Mouse (Mus musculus) kidney, postnatal 0 days (tissue): ENCODE measurements around the gene Spem1. TPM values are rescaled to one million over a fixed set of nuclear protein-coding genes. Genes with fewer than 3 reads are reported as not detected.

Experiments used
- ATAC-seq: fragments of 200-750 bp; cut with Nextera tagmentation; replicated peaks from 2 replicates; pipeline ENCODE4 v1.8.0; 2017; ENCODE audit warnings: low read depth, moderate number of reproducible peaks, moderate TSS enrichment, moderate library complexity; ENCODE audit not compliant: low FRiP score
- DNase-seq: peaks from one replicate; pipeline ENCODE4 v3.0.0-alpha.2; 2016; ENCODE audit warnings: low spot score
- H3K27ac ChIP-seq: fragments of 300-500 bp; sonication (generic); 2 replicates; pipeline ENCODE4 v1.5.1; 2014; ENCODE audit warnings: mild to moderate bottlenecking
- H3K27me3 ChIP-seq: fragments of 300-500 bp; sonication (generic); 2 replicates; pipeline ENCODE4 v1.6.1; 2014; ENCODE audit warnings: low read length, mixed read lengths; ENCODE audit not compliant: insufficient read depth
- H3K36me3 ChIP-seq: fragments of 300-500 bp; sonication (generic); 2 replicates; pipeline ENCODE4 v1.6.1; 2014; ENCODE audit warnings: low read length, mixed read lengths; ENCODE audit not compliant: insufficient read depth
- H3K4me1 ChIP-seq: fragments of 300-500 bp; sonication (generic); replicated peaks from 2 replicates; pipeline ENCODE4 v1.6.1; 2014; ENCODE audit warnings: antibody characterized with exemption, low read length, mixed read lengths; ENCODE audit not compliant: insufficient read depth
- H3K4me2 ChIP-seq: fragments of 300-500 bp; sonication (generic); 2 replicates; pipeline ENCODE4 v1.6.1; 2014; ENCODE audit warnings: mild to moderate bottlenecking, low read length, moderate library complexity, mixed read lengths
- H3K4me3 ChIP-seq: fragments of 300-500 bp; sonication (generic); replicated peaks from 2 replicates; pipeline ENCODE4 v1.5.1; 2014; ENCODE audit warnings: low read depth, low read length
- H3K9ac ChIP-seq: fragments of 300-500 bp; sonication (generic); 2 replicates; pipeline ENCODE4 v1.6.1; 2014; ENCODE audit warnings: low read depth, low read length
- H3K9me3 ChIP-seq: fragments of 300-500 bp; sonication (generic); replicated peaks from 2 replicates; pipeline ENCODE4 v1.6.1; 2016; ENCODE audit warnings: low read length, inconsistent platforms, mixed read lengths
- CTCF ChIP-seq: IDR thresholded peaks from 2 replicates; pipeline ENCODE4 v1.5.1; 2016; ENCODE audit warnings: antibody characterized with exemption, low read depth, mild to moderate bottlenecking, moderate library complexity
- WGBS: fragments of 180-500 bp; shearing (Covaris S2); extraction: QIAGEN DNeasy Blood & Tissue Kit; methylation state at CpG from one replicate; pipeline ENCODE4 v1.1.7; 2014; 5-methylcytosine and 5-hydroxymethylcytosine counted together
- polyA plus RNA-seq: library from polyadenylated mRNA; unstranded; fragments of >200 nt; fragmentation: Nextera tagmentation; extraction: Ambion mirVana; gene quantifications from 2 replicates; pipeline ENCODE4 v1.2.1, GENCODE M21; 2015

Gene Spem1
- polyA plus RNA-seq, 1 experiment from 2014 or later = not detected

DNA sequence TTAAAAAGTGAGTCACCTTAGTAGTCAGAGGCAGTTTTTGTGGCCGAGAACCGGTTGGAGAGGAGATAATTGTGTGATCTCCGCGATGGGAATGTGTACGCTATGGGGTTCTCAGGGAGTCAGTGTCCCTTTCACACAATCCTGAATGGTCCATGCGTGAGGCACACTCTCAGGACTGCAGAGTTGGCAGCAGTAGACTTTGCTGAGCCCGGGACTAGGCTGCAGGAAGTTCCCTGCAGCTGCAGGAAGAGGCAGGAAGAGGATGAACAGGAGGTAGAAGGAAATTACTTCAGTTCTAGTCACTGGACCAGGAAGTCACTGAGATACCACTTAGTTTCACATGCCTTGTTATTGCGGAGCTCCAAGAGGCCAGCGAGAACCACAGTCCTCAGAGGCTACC, 27.1 kb upstream of the Spem1 start:
- H3K4me1 ChIP-seq = peaks cover 9% of the 10 kb centered on the region; the same call in 1 of the 2 replicates
- no peak overlapping the region for H3K4me2 ChIP-seq
- DNase-seq = no peak
- H3K27ac ChIP-seq = no peak overlapping the region
- no peak for ATAC-seq
- whole genome bisulfite sequencing = 92% methylated on average over 9 of the region's 9 CpGs
- no peak overlapping the region for H3K4me3 ChIP-seq
- no peaks in the 10 kb centered on the region for H3K9me3 ChIP-seq
- TF ChIP-seq CTCF = no peak
- H3K27me3 ChIP-seq = no peaks in the 10 kb centered on the region
- H3K36me3 ChIP-seq = peaks cover 30% of the 10 kb centered on the region
- H3K9ac ChIP-seq = no peak overlapping the region

DNA sequence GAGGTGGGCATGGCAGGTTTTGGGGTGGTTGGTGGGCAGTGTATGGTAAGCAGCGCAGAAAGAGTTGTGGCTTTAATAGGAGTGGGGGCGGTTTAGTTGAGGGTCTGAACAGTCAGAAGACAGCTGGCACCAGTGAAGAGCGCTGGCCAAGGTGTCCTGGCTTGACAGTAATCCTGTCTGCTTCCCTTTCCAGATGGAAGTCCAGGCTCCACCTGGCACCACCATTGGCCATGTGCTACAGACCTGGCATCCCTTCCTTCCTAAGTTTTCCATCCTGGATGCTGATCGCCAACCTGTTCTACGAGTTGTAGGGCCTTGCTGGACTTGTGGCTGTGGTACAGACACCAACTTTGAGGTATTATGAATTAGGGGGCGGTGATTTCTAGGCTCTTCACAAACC, 26.0 kb upstream of the Spem1 start:
- DNase-seq = no peak
- no peaks in the 10 kb centered on the region for H3K9me3 ChIP-seq
- TF ChIP-seq CTCF = no peak
- peaks cover 9% of the 10 kb centered on the region; the same call in 1 of the 2 replicates for H3K4me1 ChIP-seq
- no peaks in the 10 kb centered on the region for H3K27me3 ChIP-seq
- H3K4me2 ChIP-seq = no peak overlapping the region
- no peak for ATAC-seq
- 95% methylated on average over 6 of the region's 6 CpGs for WGBS
- H3K36me3 ChIP-seq = peaks cover 30% of the 10 kb centered on the region
- H3K4me3 ChIP-seq = no peak overlapping the region
- H3K27ac ChIP-seq = no peak overlapping the region
- H3K9ac ChIP-seq = no peak overlapping the region

DNA sequence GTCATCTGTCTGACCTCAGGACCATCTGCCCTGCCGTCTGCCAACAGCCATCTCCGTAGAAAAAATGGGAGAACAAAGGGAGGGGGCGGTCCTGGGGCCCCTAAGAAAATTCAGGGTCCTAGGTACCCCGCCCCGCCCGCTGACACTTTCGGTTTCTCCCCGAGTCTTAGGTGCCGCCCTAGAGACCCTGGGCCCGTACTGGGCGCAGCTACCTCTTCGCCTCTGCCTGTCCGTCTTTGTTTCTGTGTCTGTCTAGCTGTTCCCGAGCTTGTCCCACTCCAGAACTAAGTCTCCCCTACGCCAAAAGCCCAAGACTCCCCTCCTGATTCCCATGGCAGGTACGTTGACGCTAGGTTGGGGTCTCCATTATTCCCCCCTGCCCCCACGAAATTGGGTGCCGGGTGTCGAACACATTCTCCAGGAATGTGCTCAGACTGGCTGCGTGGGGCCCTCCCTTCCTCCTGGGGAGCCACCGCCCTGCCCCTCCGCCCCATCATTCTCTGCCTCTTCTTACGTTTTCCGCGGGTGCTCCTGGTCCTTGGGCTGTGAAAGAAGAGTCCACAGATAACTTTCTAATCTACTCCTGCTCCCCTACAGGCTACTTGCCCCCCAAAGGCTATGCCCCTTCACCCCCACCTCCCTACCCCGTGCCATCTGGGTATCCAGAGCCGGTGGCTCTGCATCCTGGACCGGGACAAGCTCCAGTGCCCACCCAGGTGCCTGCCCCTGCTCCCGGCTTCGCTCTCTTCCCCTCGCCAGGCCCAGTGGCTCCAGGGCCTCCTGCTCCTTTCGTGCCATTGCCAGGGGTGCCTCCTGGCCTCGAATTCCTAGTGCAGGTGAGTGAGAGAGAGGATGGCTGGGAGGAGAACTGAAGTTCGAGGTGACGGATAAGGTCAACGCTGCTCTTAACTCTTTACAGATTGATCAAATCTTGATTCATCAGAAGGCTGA, 25.0 kb upstream of the Spem1 start:
- no peaks in the 10 kb centered on the region for H3K9me3 ChIP-seq
- peak overlapping the region; percentile 75 for H3K4me2 ChIP-seq
- no peaks in the 10 kb centered on the region for H3K27me3 ChIP-seq
- peaks cover 28% of the 10 kb centered on the region for H3K36me3 ChIP-seq
- DNase-seq (peak; percentile 46), ATAC-seq (peak; percentile 27)
- H3K4me1 ChIP-seq = peaks cover 9% of the 10 kb centered on the region; the same call in 1 of the 2 replicates
- WGBS = 8% methylated on average over 37 of the region's 37 CpGs
- peak overlapping the region; percentile 96 for H3K27ac ChIP-seq
- H3K9ac ChIP-seq = peak overlapping the region; percentile 83
- TF ChIP-seq CTCF = no peak
- H3K4me3 ChIP-seq = peak overlapping the region; percentile 75

DNA sequence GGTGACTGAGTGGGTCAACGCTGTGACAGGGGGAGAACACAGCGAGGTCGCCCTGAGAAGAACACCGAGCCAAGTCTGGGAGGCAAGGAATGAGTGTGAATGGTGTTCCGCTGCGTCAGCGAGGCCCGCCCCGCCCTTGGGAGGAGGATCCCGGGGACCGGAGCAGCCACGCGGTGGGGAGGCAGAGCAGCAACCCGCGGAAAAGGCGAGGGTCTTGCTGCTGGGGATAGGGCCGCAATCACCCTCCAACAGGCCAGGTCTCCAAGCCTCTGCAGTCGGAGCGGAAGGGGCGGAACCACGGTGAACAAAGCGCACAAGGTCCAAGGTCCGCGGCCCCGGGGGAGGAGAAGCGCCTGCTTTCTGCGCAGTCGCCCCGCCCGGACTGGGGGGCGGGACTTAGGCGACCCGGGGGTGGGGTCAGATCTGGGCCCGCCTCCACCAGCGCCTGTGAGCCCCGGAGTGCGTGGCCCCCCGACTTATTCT, 24.3 kb upstream of the Spem1 start, which contains the start of gene Plscr3:
Plscr3 (plus strand) TSS at position 179 of the 483 bp plus-strand sequence.
- Histone ChIP-seq H3K4me3 (peak within 1 kb of the TSS; percentile 75), H3K4me1 (peaks cover 9% of the 10 kb centered on the region; the same call in 1 of the 2 replicates), H3K36me3 (peaks cover 20% of the 10 kb centered on the region), H3K27me3 (no peaks in the 10 kb centered on the region), H3K4me2 (peak within 1 kb of the TSS; percentile 75), H3K27ac (peak within 1 kb of the TSS; percentile 96), H3K9me3 (no peaks in the 10 kb centered on the region), H3K9ac (peak within 1 kb of the TSS; percentile 83)
- ATAC-seq (peak; percentile 91), DNase-seq (peak; percentile 97)
- no peak for TF ChIP-seq CTCF
- 0% methylated on average over 37 of the region's 38 CpGs for WGBS

DNA sequence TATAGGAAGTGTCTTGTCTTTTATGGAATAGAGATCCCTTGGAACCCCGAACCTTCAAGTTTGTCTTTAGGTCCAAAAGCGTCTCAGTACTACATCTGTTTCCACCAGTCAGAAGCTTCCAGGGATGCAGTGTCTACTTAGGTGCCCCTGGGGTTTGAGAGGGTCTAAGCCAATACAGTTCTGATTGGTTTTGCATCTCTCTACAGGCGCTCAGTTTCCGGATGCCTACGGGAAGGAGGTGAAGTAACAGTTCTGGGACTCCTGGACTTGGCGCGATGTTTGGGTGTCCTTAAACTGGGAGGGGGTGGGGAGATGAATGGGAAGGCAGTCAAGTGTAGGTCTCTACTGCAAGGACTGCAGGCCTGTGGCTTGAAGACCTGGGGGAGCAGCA, 16.7 kb upstream of the Spem1 start:
- 3% methylated on average over 7 of the region's 7 CpGs for WGBS
- Histone ChIP-seq H3K9ac (peak overlapping the region; percentile 75), H3K9me3 (no peaks in the 10 kb centered on the region), H3K36me3 (no peaks in the 10 kb centered on the region), H3K4me3 (peak overlapping the region; percentile 59), H3K27ac (peak overlapping the region; percentile 93), H3K27me3 (no peaks in the 10 kb centered on the region), H3K4me2 (peak overlapping the region; percentile 97), H3K4me1 (peaks cover 26% of the 10 kb centered on the region)
- TF ChIP-seq CTCF = no peak
- DNase-seq (peak; percentile 54), ATAC-seq (no peak)

DNA sequence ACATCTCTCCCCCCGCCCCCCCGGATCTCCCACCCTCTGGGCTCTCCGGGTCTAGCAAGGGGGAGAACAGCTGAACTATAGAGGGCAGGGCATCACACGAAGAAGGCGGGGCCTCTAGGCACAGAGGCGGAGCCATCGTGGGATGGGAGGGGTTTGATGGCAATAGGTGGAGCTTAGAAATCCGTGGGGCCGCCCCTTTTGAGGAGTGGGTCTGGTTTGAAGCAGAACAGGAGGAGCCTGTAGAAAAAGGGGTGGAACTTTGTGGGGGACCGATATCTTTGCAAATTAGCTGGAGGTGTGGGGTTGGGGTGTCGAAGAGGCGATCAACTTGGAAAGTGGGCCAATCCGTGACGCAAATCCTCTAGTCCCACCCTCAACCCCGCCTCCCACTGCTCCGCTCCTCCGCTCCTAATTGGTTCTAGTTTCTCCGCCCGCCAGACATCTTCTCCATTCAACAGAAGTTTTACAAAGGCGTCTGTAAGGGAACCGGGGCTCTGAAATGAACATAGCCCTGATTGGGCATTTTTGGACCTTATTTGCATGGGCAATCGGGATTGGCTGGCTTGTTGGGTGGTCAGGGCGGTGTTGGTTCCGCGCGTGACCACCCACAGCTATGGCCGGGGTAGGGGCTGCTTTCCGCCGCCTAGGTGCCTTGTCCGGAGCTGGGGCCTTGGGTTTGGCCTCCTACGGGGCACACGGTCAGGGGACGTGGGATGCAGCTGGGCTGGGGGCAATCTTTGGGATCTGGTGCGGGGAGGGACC, 16.2 kb upstream of the Spem1 start, which contains the start of gene Tmem256:
Tmem256 (plus strand) TSS at position 563 of the 762 bp plus-strand sequence.
- H3K4me3 ChIP-seq = peak within 1 kb of the TSS; percentile 59
- H3K27ac ChIP-seq = peak within 1 kb of the TSS; percentile 93
- H3K4me1 ChIP-seq = peaks cover 27% of the 10 kb centered on the region
- no peaks in the 10 kb centered on the region for H3K36me3 ChIP-seq
- TF ChIP-seq CTCF = no peak
- no peaks in the 10 kb centered on the region for H3K27me3 ChIP-seq
- H3K4me2 ChIP-seq = peak within 1 kb of the TSS; percentile 97
- DNase-seq = peak; percentile 100
- H3K9me3 ChIP-seq = no peaks in the 10 kb centered on the region
- peak within 1 kb of the TSS; percentile 75 for H3K9ac ChIP-seq
- WGBS = under 1% methylated on average over 34 of the region's 34 CpGs
- peak; percentile 92 for ATAC-seq
